Mouse (Mus musculus) olfactory bulb, adult 2 months (tissue): ENCODE measurements around the gene U2af1. TPM values are rescaled to one million over a fixed set of nuclear protein-coding genes. Genes with fewer than 3 reads are reported as not detected.
"Not testable (repeated sequence)": the region's sequence is repeated elsewhere in the genome, so short reads cannot be mapped to it uniquely, and the experiment has no call there.

ENCODE experiments used
- H3K27ac ChIP-seq: fragments of 200-500 bp; 2 replicates; pipeline ENCODE4 v1.5.1; 2012; ENCODE audit warnings: low read depth, low read length; ENCODE audit not compliant: insufficient read depth
- H3K4me1 ChIP-seq: fragments of 200-500 bp; 2 replicates; pipeline ENCODE4 v1.6.1; 2012; ENCODE audit warnings: low read length; ENCODE audit not compliant: control insufficient read depth, insufficient read depth
- H3K4me3 ChIP-seq: fragments of 200-500 bp; 2 replicates; pipeline ENCODE4 v1.5.1; 2012; ENCODE audit warnings: mild to moderate bottlenecking, low read depth, low read length, moderate library complexity; ENCODE audit not compliant: insufficient read depth
- CTCF ChIP-seq: fragments of 200-500 bp; IDR thresholded peaks from 2 replicates; pipeline ENCODE4 v1.5.1; 2012; ENCODE audit warnings: low read depth, mild to moderate bottlenecking, low read length, moderate library complexity; ENCODE audit not compliant: insufficient read depth
- POLR2A ChIP-seq: fragments of 200-500 bp; IDR thresholded peaks from 2 replicates; pipeline ENCODE4 v1.6.1; 2012; ENCODE audit warnings: mild to moderate bottlenecking, low read depth, low read length, moderate library complexity; ENCODE audit not compliant: insufficient read depth
- WGBS: fragments of 180-500 bp; shearing (Covaris S2); methylation state at CpG from one replicate; pipeline ENCODE4 v1.1.7; 2018; 5-methylcytosine and 5-hydroxymethylcytosine counted together
- polyA plus RNA-seq: library from polyadenylated mRNA; stranded (reverse); fragments of >200 nt; gene quantifications from 2 replicates; pipeline ENCODE4 v1.2.4, GENCODE M21; 2012; ENCODE audit warnings: low replicate concordance; ENCODE audit not compliant: missing spikeins, insufficient read depth, insufficient read length

U2af1 gene
- polyA plus RNA-seq, 1 experiment, result 633 TPM

DNA sequence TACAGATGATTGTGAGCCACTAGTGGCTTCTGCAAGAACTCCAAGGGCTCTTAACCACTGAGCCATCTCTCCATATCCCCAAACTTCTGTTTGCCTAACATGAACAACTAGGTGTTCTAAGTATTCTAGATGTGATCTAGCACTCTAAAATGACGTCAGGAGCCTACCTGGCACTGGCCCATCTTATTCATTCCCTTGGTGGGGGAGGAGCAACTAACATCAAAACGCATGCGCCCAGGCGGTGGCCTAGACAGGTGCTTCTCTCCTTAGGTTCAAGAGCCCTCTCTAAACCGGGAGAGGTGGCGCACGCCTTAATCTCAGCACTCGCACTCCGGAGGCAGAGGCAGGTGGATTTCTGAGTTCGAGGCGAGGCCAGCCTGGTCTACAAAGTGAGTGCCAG lies 22.9 kb downstream of the U2af1 start:
- peaks cover 20% of the 10 kb centered on the region for H3K4me1 ChIP-seq
- no peak overlapping the region for H3K4me3 ChIP-seq
- TF ChIP-seq POLR2A (no peak), CTCF (no peak)
- H3K27ac ChIP-seq, result no peak overlapping the region
- 71% methylated on average over 11 of the region's 11 CpGs for WGBS

DNA sequence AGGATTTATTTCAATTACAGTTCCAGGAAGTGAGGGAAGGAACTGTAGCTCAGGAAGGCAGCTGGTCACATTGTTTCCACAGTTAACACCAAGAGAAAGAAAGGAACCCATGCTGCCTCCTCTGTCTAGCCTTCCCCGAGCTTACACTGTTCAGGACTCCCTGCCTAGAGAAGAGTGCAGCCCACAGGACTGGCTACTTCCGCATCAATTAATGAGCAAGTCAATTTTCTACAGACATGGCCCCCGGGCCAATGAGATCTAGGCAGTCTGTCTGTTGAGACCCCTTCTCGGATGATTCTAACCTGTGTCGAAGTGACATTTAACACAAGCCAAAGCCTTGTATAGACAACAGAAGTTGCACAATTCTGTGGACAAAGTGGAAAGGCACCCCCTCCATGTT lies 23.8 kb downstream of the U2af1 start:
- Histone ChIP-seq H3K4me1 (peaks cover 20% of the 10 kb centered on the region), H3K4me3 (no peak overlapping the region), H3K27ac (no peak overlapping the region)
- no peak for TF ChIP-seq POLR2A
- TF ChIP-seq CTCF, result no peak
- WGBS, result 71% methylated on average over 5 of the region's 5 CpGs

DNA sequence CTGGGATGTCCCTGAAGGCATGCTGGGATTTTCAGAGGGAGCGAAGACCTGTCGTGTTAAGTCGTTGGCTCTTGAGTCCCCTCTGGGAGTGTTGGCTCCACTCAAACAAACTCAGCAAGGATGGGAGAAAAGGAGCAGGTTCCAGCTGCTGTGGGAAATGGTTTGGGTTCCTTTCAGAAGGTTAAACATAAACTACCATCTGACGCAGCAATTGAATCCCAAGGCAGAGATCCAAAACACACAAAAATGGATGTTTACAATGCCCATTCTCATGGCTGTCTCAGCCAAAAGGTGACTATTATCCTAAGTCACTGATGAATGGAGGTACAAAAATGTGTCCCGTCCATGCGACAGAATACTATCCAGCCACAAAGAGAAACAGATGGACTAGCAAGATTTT lies 25.7 kb downstream of the U2af1 start:
- TF ChIP-seq CTCF (no peak), POLR2A (no peak)
- Histone ChIP-seq H3K27ac (no peak overlapping the region), H3K4me3 (no peak overlapping the region), H3K4me1 (peaks cover 20% of the 10 kb centered on the region)
- 74% methylated on average over 6 of the region's 6 CpGs for WGBS

DNA sequence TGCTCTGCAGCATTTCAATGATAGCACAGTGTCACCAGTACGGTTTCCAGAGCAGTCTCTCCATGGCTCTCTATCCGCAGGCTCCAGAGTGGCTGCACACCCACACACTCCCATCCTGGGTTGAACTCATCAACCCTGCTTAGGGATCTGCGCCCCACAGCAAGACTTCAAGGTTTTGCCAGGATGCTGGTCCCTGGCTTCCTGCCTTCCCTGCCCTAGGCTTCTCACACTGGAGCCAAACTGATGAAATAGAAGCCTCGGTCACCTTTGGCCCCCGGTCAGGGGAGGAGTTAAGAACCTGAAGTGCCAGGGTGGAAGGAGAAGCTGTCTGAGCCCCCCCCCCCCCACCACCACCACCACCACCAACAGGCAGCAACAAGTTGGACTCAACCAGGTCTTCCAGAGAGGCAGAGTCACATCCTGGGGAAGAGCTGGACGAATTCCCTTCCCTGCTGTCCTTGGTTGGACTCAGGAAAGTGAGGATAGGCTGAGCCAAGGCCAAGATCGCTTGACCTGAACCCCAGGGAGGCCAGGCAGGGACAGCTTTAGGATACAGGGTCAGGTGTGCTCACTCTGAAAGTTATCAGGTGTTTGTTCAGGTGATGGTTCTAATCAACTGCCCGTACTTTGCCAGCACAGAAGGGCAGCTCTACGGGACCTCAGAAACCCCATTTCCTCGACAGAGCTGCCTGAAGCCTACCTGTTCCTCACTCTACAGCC lies 27.5 kb downstream of the U2af1 start:
- Histone ChIP-seq H3K27ac (no peak overlapping the region), H3K4me1 (peaks cover 9% of the 10 kb centered on the region), H3K4me3 (no peak overlapping the region)
- no peak for TF ChIP-seq CTCF
- no peak for TF ChIP-seq POLR2A
- WGBS, result 74% methylated on average over 10 of the region's 10 CpGs

DNA sequence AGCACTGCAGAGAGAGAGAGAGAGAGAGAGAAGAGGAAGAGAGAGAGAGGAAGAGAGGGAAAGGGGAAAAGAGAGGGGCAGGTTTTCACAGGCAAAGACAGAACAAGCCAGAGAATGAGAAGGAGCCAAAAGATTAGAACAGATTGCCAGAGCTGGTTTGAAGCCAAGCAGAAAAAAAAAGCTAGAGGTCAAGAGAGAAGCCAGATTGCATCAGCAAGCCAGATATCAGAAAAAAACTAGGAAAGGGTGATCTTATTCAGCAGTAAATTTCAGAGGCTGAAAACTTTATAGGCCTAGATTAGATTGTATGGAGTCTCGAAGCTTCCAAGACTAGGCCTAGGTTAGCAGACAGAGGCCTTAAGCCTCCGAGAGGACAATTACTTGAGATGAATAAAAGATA lies 30.7 kb downstream of the U2af1 start:
- Histone ChIP-seq H3K27ac (no peak overlapping the region), H3K4me1 (peaks cover 7% of the 10 kb centered on the region), H3K4me3 (no peak overlapping the region)
- WGBS, result 96% methylated on average over 2 of the region's 2 CpGs
- TF ChIP-seq POLR2A (no peak), CTCF (no peak)

DNA sequence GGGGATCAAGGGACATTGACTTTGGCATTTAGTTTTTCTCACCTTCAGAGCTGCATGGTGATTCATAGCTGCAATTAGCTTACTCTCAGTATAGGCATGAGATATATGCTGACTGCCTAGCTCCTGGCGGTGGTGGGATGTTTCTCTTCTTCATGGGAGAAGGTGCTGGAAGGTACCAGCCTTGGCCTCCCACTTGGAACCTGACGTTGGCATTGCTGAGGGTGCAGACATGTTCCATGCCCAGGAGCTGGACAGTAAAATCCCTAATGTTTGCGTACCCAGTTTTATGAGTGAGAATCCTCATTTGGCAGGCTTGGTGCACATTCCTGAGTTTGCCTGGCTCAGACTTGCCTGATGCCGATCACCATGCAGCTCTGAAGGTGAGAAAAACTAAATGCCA lies 35.6 kb downstream of the U2af1 start:
- no peak overlapping the region for H3K27ac ChIP-seq
- no peaks in the 10 kb centered on the region for H3K4me1 ChIP-seq
- H3K4me3 ChIP-seq, result no peak overlapping the region
- WGBS, result 90% methylated on average over 4 of the region's 4 CpGs
- TF ChIP-seq POLR2A (no peak), CTCF (no peak)

DNA sequence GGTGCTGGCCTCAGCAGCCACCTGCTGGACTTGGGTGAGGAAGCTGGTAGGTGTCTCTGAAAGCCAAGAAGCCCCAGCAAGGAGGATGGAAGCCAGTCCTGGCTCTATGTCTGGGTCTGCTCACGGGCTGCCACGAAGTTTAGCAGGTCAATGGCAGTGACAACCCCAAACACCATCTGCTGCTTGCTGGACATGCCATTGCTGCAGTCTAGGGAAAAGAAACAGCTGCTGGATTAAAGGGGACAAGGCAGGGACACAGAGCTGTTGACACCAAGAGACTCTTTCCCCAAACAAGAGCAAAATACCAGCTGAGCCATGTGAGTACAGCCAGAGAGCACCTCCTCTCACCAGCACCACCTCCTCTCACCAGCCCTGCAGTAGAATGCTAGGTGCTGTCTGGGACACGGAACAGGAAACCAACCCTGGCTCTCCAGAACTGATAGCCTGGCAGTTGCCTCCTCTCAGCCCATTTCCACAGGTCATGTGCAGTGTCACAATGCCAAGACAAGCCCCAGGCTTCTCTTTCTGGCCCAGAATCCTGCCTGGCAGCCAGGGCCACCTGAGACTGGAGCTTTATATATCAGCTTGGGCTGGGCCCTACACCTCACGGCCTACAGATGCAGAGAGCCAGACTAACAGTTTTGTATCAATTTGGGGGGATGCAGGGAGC lies 45.5 kb downstream of the U2af1 start:
- WGBS, result 78% methylated on average over 4 of the region's 4 CpGs
- Histone ChIP-seq H3K4me3 (no peak overlapping the region), H3K4me1 (no peaks in the 10 kb centered on the region), H3K27ac (no peak overlapping the region)
- TF ChIP-seq POLR2A (no peak), CTCF (no peak)

DNA sequence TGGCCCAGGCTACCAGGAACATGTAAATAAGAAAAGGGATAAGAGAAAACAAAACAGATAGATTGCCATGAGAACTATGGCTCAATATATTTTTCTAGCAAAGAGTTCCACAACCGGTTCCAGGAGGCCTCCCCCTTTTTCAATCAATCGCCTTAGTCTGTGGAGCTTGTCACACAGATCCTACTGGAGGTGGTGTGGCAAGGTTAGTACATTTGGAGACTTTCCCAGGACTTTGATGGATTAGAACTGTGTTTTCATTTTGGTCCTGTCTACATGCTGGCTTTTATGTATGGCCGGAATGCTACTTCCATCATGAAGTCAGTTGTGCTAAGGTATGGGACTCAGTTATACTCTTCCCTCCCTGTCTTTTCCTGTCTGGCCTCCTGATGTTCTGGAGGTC lies 48.8 kb downstream of the U2af1 start:
- TF ChIP-seq CTCF, result no peak
- no peak for TF ChIP-seq POLR2A
- no peak overlapping the region for H3K4me3 ChIP-seq
- 96% methylated on average over 3 of the region's 3 CpGs for WGBS
- no peak overlapping the region for H3K27ac ChIP-seq
- H3K4me1 ChIP-seq, result no peaks in the 10 kb centered on the region

DNA sequence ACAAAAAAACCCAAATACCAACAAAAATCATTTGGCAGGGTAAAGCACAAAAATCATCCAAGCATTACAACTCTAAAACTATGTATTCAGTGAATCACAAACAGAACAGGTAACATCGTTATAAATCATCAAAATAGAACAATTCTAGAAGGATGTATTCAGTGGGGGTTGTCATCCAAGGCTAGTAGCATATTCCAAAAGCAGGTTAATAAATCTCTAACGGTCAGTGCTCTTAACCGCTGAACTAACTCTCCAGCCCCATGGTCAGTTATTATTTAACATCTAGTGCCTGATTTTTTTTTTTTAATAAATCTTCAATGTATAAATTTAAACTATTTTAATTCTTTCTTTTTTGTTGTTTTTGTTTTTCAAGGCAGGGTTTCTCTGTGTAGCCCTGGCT lies 49.5 kb downstream of the U2af1 start:
- not testable (repeated sequence) for H3K4me1 ChIP-seq, H3K27ac ChIP-seq, H3K4me3 ChIP-seq
- 95% methylated on average over 3 of the region's 3 CpGs for WGBS
